Mouse (Mus musculus) CD8-positive naive resting alpha-beta T cell, adult 2 months (primary cell): ENCODE results near the gene Pak1.
A peak's percentile ranks its signal among the peaks of the same experiment; 100 is the strongest.

Source experiments
- DNase-seq, 2 experiments: peaks; one replicate each; pipeline ENCODE4 v3.0.0; 2022; ENCODE audit warnings: low read depth in 2 of 2, low spot score in 2 of 2

The Pak1 gene

GRCm38 (mm10) chr7:97775923-97776322 lies 12.4 kb upstream of the Pak1 start:
- DNase-seq: no peak

GRCm38 (mm10) chr7:97777191-97777590 lies 11.2 kb upstream of the Pak1 start:
- no peak for DNase-seq

- no peak for DNase-seq
Measured at GRCm38 (mm10) chr7:97780222-97780621, 8.1 kb upstream of the Pak1 start.

- DNase-seq: no peak
Measured at GRCm38 (mm10) chr7:97780815-97781214, 7.5 kb upstream of the Pak1 start.

GRCm38 (mm10) chr7:97781496-97781895 lies 6.8 kb upstream of the Pak1 start:
- DNase-seq: no peak

GRCm38 (mm10) chr7:97783523-97783922 lies 4.8 kb upstream of the Pak1 start:
- no peak for DNase-seq

GRCm38 (mm10) chr7:97788669-97789483 lies 535 bp downstream of the Pak1 start:
- DNase-seq: peak in 1 of 2 experiments; percentile 16

GRCm38 (mm10) chr7:97790272-97790671 lies 1.9 kb downstream of the Pak1 start:
- DNase-seq: no peak

- DNase-seq: no peak
Measured at GRCm38 (mm10) chr7:97792324-97792723, 4.0 kb downstream of the Pak1 start.

- no peak for DNase-seq
Measured at GRCm38 (mm10) chr7:97803116-97803515, 14.8 kb downstream of the Pak1 start.

- no peak for DNase-seq
Measured at GRCm38 (mm10) chr7:97804245-97805066, 16.1 kb downstream of the Pak1 start.

GRCm38 (mm10) chr7:97805067-97805365 lies 16.7 kb downstream of the Pak1 start:
- no peak for DNase-seq

- no peak for DNase-seq
Measured at GRCm38 (mm10) chr7:97809307-97809706, 21.0 kb downstream of the Pak1 start.

GRCm38 (mm10) chr7:97821875-97822274 lies 33.5 kb downstream of the Pak1 start:
- no peak for DNase-seq

- no peak for DNase-seq
Measured at GRCm38 (mm10) chr7:97829091-97829490, 40.8 kb downstream of the Pak1 start.

GRCm38 (mm10) chr7:97830739-97831138 lies 42.4 kb downstream of the Pak1 start:
- no peak for DNase-seq

GRCm38 (mm10) chr7:97832987-97833386 lies 44.6 kb downstream of the Pak1 start:
- DNase-seq: no peak

GRCm38 (mm10) chr7:97838574-97838973 lies 50.2 kb downstream of the Pak1 start:
- no peak for DNase-seq

- DNase-seq: no peak
Measured at GRCm38 (mm10) chr7:97841311-97841710, 53.0 kb downstream of the Pak1 start.

GRCm38 (mm10) chr7:97842332-97842731 lies 54.0 kb downstream of the Pak1 start:
- DNase-seq: no peak

- peak; percentile 52 to 71 for DNase-seq
Measured at GRCm38 (mm10) chr7:97842806-97843570, 54.6 kb downstream of the Pak1 start.

- DNase-seq: no peak
Measured at GRCm38 (mm10) chr7:97844419-97844818, 56.1 kb downstream of the Pak1 start.
